Mouse (Mus musculus) heart, adult 8-10 months (tissue): ENCODE results near the gene Bmp5. TPM values are rescaled to one million over a fixed set of nuclear protein-coding genes. Genes with fewer than 3 reads are reported as not detected.

Experiments
- microRNA-seq: library from miRNA; unstranded; fragments of <30 nt; microRNA quantifications from one replicate; pipeline ENCODE4 v1.2.0, GENCODE M21; 2022
- total RNA-seq, 4 experiments: library from RNA; stranded (reverse); gene quantifications; 2 replicates each; pipeline ENCODE4 v1.2.4; 2022

Bmp5 gene
- total RNA-seq, 4 experiments from 2014 or later, result 0.38 to 1.0 (median 0.75) TPM

Small RNA genes lying within 50 kb of the gene (microRNA-seq; reads per million reads assigned to microRNA genes)
- gene Gm44355, result not detected

Other genes starting within 250 kb of the Bmp5 start
- 10 to 100 TPM; 48.4 to 59.3 (median 58.7) TPM for gene Tmod3, start 215.7 kb upstream of the Bmp5 start, total RNA-seq
- gene Tmod2, start 164.0 kb upstream of the Bmp5 start, total RNA-seq, result 1 to 10 TPM; 4.2 to 5.2 (median 4.4) TPM
- gene Lysmd2, start 149.6 kb upstream of the Bmp5 start, total RNA-seq, result 10 to 100 TPM in 2 of 4 experiments, 1 to 10 TPM in 2; 7.6 to 11.7 (median 9.2) TPM
- under 1 TPM in 3 of 4 experiments, not detected in 1; 0.19 to 0.60 (median 0.19) TPM for gene Scg3, start 91.3 kb upstream of the Bmp5 start, total RNA-seq
- under 1 TPM in 3 of 4 experiments, not detected in 1; 0.11 to 0.22 (median 0.16) TPM for gene Hmgcll1, start 239.5 kb downstream of the Bmp5 start, total RNA-seq